Mouse (Mus musculus): ENCODE results near the gene Gm10354.
"Not testable (repeated sequence)": the region's sequence is repeated elsewhere in the genome, so short reads cannot be mapped to it uniquely, and the experiment has no call there.

The Gm10354 gene

GRCm38 (mm10) chr5:14955928-14956706, 22.6 kb downstream of the Gm10354 start:
- DNase-seq (ENCODE audit: low spot score) = not testable (repeated sequence)

- DNase-seq (ENCODE audit: low spot score) = not testable (repeated sequence)
Observed at GRCm38 (mm10) chr5:14953587-14953986, 25.1 kb downstream of the Gm10354 start.

DNA sequence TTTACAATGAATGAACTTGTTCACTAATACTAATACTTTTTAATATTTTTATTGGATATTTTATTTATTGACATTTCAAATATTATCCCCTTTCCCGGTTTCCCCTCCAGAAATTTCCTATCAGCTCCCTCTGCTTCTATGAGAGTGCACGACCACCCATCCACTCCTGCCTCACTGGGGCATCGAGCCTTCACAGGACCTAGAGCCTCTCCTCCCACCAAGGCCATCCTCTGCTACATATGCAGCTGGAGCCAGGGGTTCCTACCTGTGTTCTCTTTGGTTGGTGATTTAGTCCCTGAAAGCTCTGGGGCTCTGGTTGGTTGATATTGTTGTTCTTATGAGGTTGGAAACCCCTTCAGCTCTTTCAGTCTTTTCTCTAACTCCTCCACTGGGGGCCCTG, 26.0 kb downstream of the Gm10354 start:
- not testable (repeated sequence) for DNase-seq (ENCODE audit: low spot score)

- not testable (repeated sequence) for DNase-seq (ENCODE audit: low spot score)
Observed at GRCm38 (mm10) chr5:14951822-14952221, 26.9 kb downstream of the Gm10354 start.

- DNase-seq (ENCODE audit: low spot score) = not testable (repeated sequence)
Observed at GRCm38 (mm10) chr5:14947482-14948198, 31.1 kb downstream of the Gm10354 start.

GRCm38 (mm10) chr5:14945524-14945923, 33.2 kb downstream of the Gm10354 start:
- DNase-seq (ENCODE audit: low spot score) = not testable (repeated sequence)

DNA sequence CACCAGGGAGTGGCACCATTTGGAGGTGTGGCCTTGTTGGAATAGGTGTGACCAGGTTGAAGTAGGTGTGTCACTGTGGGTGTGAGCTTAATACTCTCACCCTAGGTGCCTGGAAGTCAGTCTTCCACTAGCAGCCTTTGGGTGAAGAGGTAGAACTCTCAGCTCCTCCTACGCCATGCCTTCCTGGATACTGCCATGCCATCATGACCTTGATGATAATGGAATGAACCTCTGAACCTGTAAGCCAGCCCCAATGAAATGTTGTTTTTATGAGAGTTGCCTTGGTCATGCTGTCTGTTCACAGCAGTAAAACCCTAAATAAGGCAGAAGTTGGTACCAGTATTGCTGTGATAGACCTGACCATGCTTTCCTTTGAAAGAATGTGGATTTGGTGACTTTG, 37.7 kb downstream of the Gm10354 start:
- DNase-seq (ENCODE audit: low spot score) = not testable (repeated sequence)

- DNase-seq (ENCODE audit: low spot score) = not testable (repeated sequence)
Observed at GRCm38 (mm10) chr5:14938329-14938728, 40.4 kb downstream of the Gm10354 start, which contains the start of gene Speer4e. Speer4e (minus strand) TSS chr5:14938429.

GRCm38 (mm10) chr5:14933721-14934120, 45.0 kb downstream of the Gm10354 start:
- DNase-seq (ENCODE audit: low spot score) = not testable (repeated sequence)

DNA sequence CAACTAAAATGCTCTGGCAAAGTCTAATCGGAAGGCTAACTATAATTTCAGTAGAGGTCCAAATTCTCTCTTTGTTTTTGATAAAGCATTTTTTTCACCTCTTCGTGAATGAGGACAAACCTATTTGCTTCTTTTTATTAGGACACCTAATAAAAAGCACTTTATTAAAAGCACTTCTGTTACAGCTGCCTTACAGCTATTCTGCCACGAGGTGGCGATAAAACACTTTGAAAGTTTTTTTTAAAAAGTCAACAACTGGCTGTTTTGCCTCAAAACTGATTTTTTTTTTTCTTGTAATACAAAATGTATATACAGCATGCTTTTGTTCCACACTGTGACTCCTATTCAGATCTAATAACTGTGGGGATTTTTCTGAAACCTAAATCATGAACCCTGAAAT, 51.7 kb downstream of the Gm10354 start:
- DNase-seq (ENCODE audit: low spot score) = not testable (repeated sequence)

Measured in urinary bladder, postnatal 14 days (tissue).